Mouse (Mus musculus) kidney, adult 2 months (tissue): Measurements from ENCODE around the gene Gm9774.

ENCODE experiments used
- CTCF ChIP-seq: fragments of 200-500 bp; conservative IDR thresholded peaks from 2 replicates; pipeline ENCODE4 v1.5.1; 2011; ENCODE audit warnings: low read depth, mild to moderate bottlenecking, control low read depth, low read length, moderate library complexity, mixed read lengths; ENCODE audit not compliant: insufficient read depth, insufficient read length
- POLR2A ChIP-seq: fragments of 200-500 bp; IDR thresholded peaks from one replicate; pipeline ENCODE4 v1.6.1; 2011; ENCODE audit warnings: low read depth, low read length, control low read depth

DNA sequence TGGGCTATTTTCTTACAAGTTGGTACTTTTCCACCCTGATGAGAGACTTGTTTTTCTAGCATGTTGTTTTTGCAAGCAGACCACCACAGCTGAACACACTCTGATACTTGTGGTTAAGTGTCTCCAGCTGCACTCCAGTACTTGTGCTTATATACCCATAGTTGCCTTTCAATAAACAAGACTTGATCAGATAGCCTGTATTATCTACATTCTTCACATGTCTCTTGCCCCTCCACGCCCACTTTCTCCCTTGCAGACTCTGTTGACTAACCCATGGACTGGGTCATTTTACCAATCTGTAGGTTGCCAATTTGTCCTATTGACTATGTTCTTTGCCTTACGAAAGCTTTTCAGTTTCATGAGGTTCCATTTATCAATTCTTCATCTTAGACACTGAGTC, 40.9 kb upstream of the Gm9774 start:
- TF ChIP-seq CTCF (no peak), POLR2A (no peak)
